Mouse (Mus musculus): ENCODE results near the gene Rnasel. TPM values are rescaled to one million over a fixed set of nuclear protein-coding genes. Genes with fewer than 3 reads are reported as not detected.
A peak's percentile ranks its signal among the peaks of the same experiment; 100 is the strongest.

Gene Rnasel
- total RNA-seq, 2 experiments from 2014 or later: 5.8 to 6.1 TPM

GRCm38 (mm10) chr1:153733181-153733580 lies 16.0 kb upstream of the Rnasel start:
- intact Hi-C loops (cut with DNase I): no loop called here

DNA sequence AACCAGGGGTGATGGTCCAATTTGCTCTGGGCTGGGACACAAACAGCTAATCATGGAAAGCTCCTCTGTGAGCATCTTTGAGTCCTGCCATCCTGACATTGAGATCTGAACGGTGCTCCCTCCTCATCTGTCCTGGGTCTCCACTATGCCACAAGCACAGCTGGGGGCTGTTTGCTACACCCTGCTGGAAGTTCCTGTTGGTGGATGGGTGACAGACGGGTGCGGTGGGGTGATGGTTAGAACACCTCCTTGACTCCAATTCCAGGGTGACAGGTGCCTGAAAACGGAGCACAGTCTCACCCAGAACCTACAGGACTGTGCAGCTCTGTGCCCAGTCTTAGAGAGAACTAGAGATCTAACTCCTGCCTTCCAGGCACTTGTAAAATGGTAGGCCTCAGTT lies 14.4 kb upstream of the Rnasel start:
- intact Hi-C loops (cut with DNase I): loop anchor here (5.0 kb wide), 1 partner anchor 53 kb away; no protein-coding TSS in a partner anchor
- DNase-seq (ENCODE audit: low spot score): no peak

More at GRCm38 (mm10) chr1:153733181-153733580, 16.0 kb upstream of the Rnasel start:
- no peak for DNase-seq (ENCODE audit: low spot score)

DNA sequence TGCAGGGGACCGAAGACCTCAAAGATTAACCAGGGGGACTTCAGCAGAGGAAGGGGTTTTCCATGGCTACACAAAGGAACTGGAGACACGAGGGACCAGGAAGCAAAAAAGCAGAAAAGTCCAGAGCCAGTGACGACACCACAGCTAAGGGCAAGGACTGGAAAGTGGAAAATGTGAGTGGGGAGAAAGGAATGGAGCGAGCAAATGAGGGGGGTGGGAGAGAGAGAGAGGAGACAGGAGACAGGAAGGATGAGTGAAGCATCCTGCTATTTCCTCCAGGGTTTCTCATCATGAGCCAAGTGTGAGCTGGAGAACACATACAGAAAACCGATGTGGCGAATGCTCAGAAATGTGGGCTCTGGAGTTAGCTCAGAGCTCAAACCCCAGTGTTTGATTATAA lies 13.1 kb upstream of the Rnasel start:
- DNase-seq (ENCODE audit: low spot score): no peak
- intact Hi-C loops (cut with DNase I): loop anchor here (5.0 kb wide), 1 partner anchor 54 kb away; no protein-coding TSS in a partner anchor

DNA sequence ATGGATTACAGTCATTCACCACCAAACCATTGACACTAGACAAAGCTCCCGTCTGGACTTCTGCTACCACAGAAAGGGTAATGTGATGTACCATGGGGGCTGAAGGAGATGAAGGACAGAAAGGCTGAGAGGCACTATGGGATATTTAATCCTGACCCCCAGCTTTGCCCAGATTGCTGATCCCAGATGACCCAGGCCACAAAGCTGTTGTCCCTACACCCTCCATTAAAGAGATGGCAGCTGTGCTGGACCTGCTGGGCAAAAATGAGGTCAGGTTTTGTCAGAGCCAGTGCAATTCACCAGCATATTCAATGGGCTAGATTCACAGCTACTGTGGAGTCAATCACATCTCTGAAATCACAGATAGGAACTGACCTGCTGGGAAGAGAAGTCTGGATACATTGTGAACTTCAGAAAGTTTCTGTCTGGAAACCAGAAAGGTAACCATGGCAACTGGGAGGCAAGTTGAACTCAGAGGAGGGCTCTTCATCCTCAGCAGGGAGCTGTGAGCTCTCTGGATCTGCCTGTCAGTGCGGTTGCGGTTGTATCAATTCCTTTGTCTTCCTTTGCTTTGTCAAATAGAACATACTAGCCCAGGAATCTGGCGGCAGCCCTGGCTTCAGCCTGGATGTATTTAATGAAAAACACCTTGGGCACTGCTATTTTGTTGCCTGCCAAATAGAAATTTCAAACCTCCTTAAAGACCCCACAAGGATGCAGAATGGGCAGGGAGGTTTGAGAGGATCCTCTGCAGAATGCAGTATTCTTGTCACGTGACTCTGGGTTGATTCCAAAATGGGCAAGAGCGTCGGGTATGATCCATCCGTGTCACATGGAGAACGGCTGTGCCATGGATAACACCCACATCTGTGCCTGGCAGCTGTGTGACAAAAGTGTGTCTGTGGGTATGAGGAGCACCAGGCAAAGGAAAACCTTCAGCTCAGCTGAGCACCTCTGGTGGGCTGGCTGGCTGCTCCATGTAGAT lies 11.8 kb upstream of the Rnasel start:
- intact Hi-C loops (cut with DNase I): loop anchor here (5.0 kb wide), 1 partner anchor 55 kb away; no protein-coding TSS in a partner anchor
- DNase-seq (ENCODE audit: low spot score): no peak

GRCm38 (mm10) chr1:153739437-153740015 lies 9.7 kb upstream of the Rnasel start:
- DNase-seq (ENCODE audit: low spot score): no peak
- intact Hi-C loops (cut with DNase I): loop anchor here (5.0 kb wide), 2 partner anchors 57 to 97 kb away; no protein-coding TSS in a partner anchor

GRCm38 (mm10) chr1:153740145-153740544 lies 9.1 kb upstream of the Rnasel start, which contains the start of gene Rgs16:
TSS of gene Rgs16 (plus strand) at chr1:153740349.
- intact Hi-C loops (cut with DNase I): loop anchor here (5.0 kb wide), 1 partner anchor 98 kb away; no protein-coding TSS in a partner anchor
- DNase-seq (ENCODE audit: low spot score): peak; percentile 67

GRCm38 (mm10) chr1:153740775-153741400 lies 8.3 kb upstream of the Rnasel start:
- no peak for DNase-seq (ENCODE audit: low spot score)
- intact Hi-C loops (cut with DNase I): loop anchor here (5.0 kb wide), 1 partner anchor 99 kb away; no protein-coding TSS in a partner anchor

DNA sequence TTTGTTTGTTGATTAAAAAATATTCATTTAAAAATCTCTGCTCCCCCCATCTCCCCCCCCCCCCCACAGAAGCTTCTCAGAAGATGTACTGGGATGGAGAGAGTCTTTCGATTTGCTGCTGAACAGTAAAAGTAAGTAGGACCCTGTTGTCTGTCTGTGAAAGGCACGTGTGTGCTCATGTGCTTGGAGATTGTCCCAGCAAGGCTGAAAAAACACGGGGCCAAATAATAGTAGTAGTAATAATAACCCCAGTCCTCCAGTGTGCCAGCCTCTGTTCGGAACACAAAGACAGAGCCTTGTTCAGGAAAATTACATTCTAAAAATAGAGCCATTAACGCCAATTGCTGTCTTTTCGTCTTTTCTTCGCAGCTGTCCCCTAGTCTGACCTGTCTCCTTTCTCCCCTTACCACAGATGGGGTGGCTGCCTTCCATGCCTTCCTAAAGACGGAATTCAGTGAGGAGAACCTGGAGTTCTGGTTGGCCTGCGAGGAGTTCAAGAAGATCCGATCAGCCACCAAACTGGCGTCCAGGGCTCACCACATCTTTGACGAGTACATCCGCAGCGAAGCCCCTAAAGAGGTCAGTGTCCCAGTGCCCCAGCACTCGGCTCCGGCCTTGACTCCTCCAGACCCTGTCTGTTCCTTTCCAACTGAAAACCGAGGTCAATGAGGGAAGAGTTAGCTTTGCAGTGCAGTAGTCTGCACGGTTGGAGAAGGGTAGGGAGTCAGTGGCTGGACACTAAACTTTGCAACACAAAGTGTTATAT lies 7.5 kb upstream of the Rnasel start:
- intact Hi-C loops (cut with DNase I): loop anchor here (1.0 to 5.0 kb wide), 2 partner anchors 99 to 184 kb away; no protein-coding TSS in a partner anchor
- DNase-seq (ENCODE audit: low spot score): no peak

- intact Hi-C loops (cut with DNase I): loop anchor here (1.0 to 5.0 kb wide), 2 partner anchors 100 to 185 kb away; no protein-coding TSS in a partner anchor
Measured at GRCm38 (mm10) chr1:153742374-153743155, 6.7 kb upstream of the Rnasel start.

GRCm38 (mm10) chr1:153746119-153746670 lies 3.0 kb upstream of the Rnasel start:
- DNase-seq (ENCODE audit: low spot score): no peak
- intact Hi-C loops (cut with DNase I): loop anchor here (1.0 to 5.0 kb wide), 3 partner anchors 61 to 259 kb away; partner anchors contain the start of gene Dhx9

More at GRCm38 (mm10) chr1:153742374-153743155, 6.7 kb upstream of the Rnasel start:
- DNase-seq (ENCODE audit: low spot score): no peak

DNA sequence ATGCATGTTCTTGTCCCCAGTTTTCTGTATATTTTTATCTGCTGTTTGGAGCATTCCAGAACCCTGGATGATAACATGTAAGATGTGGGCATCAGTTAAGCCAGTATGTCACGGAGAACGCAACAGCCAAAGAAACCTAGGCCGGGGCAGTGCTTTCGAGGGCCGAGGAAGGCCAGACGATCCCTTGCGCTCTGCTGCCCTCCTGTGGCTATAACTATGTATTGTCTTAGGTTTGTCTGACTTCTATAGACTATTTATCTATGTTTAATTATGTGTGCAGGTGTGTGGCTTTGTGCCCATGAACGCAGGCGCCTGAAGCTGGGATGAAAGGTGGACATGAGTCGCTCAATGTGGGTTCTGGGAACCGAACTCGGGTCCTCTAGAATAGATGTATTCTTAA lies 2.5 kb upstream of the Rnasel start:
- intact Hi-C loops (cut with DNase I): loop anchor here (1.0 to 5.0 kb wide), 3 partner anchors 61 to 259 kb away; partner anchors contain the start of gene Dhx9
- DNase-seq (ENCODE audit: low spot score): peak; percentile 30

DNA sequence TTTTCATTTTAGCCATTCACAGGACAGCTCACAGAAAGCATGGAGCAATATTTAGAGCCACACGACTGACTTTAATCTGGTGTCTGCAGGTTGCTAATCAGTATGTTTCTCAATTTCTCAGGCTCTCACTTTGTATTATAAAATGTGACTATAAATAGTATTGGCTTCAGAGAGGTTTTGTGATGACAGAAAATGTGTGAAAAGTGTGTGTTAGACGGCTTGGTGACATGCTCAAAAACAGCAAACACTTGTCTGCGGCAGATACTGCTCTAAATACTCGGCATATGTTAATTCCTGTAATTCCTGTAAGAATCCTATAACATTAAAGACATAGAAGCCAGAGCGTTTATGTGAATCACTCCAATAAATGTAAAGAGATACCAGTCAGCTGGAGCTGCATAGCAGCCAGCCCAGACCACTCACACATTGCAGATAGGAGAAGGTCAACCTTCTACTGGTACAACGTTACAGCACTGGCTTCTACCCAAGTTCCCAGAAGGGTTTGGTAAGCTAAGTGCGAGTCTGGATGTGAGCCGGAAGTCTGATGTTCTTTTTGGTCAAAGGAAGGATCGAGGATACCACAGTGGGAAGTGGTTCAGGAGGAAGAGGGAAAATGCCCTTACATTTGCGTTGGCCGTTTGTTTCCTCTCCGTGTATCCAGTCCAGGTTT lies 1.2 kb upstream of the Rnasel start:
- DNase-seq (ENCODE audit: low spot score): no peak

DNA sequence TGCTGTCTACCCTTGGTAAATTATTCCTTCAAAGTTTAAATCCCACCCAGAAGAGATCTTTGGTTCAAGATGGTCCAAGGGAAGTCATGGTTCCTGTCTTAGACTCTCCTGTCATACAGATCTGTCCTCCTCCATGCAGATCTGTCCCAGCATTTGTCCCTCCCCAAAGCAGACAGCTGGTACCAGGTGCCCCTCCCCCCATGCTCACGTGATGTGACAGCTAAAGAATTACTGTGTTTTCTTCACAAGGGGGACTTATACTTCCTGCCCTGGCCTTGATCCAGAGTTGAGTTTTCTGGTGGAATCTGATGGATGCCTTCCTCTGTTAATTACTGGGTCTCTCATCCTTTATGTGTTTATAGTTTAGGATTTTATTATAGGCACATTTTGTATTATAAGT lies 677 bp upstream of the Rnasel start:
- intact Hi-C loops (cut with DNase I): loop anchor here (5.0 kb wide), 2 partner anchors 59 to 261 kb away; partner anchors contain the start of gene Dhx9
- no peak for DNase-seq (ENCODE audit: low spot score)

More for the DNA sequence above, 1.2 kb upstream of the Rnasel start:
- intact Hi-C loops (cut with DNase I): loop anchor here (5.0 kb wide), 2 partner anchors 59 to 261 kb away; partner anchors contain the start of gene Dhx9

DNA sequence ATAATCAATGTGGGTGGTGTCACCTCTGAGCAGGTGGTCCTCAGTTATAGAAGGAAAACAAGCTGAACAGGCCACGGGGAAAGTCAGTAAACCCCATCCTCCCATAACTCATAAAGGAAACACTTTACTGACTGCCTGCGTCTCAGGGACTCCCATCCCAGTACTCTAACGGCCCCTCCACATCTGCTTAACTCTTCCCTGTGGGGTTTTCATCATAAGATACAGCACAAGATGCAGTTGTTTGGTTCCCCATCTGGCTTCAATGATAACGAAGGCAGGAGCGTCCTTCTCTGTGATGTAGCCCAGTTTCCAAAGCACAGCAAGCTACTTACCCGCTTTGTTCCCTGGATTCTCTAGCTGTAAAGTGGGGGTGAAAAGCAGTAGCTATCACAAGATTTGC lies 828 bp downstream of the Rnasel start:
- intact Hi-C loops (cut with DNase I): no loop called here

GRCm38 (mm10) chr1:153751763-153752301 lies 2.6 kb downstream of the Rnasel start:
- intact Hi-C loops (cut with DNase I): no loop called here
- DNase-seq (ENCODE audit: low spot score): peak; percentile 18

More for the DNA sequence above, 828 bp downstream of the Rnasel start:
- DNase-seq (ENCODE audit: low spot score): no peak

DNA sequence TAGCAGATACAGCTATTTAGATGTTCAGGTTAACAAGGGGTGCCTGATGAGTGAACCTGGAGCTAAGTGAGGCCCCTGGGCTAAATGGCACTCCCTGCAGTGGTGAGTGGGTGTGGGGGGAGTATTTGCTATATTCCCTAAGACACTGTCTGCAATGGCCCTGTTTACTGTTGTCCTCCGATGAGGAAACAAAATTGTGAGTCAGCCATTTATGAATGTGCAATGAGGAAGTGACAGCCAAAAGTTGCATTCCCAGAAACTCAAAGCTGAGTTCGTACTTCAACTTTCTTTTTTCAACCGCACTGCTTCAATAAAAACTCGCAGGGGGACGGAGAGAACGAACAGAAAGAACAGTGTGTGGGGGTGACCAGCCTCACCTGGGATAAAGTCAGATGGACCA lies 3.3 kb downstream of the Rnasel start:
- intact Hi-C loops (cut with DNase I): no loop called here
- no peak for DNase-seq (ENCODE audit: low spot score)
